Mouse (Mus musculus): ENCODE measurements around the gene Rtp4. TPM values are rescaled to one million over a fixed set of nuclear protein-coding genes. Genes with fewer than 3 reads are reported as not detected.

The Rtp4 gene
- 2.8 and 3.9 TPM in 2 replicates for polyA plus RNA-seq (2014; fragmentation: Nextera tagmentation; extraction: Ambion mirVana)

- ATAC-seq (replicated peaks; ENCODE audit: insufficient number of reproducible peaks, low FRiP score, low TSS enrichment): peak; percentile 49; the same call in 1 of the 2 replicates
- no peaks in the 10 kb centered on the region for H3K36me3 ChIP-seq (ENCODE audit: control insufficient read depth, insufficient read depth, low read length)
- peak within 1 kb of the TSS; percentile 76 for H3K4me2 ChIP-seq
- peak within 1 kb of the TSS; percentile 65 for H3K27ac ChIP-seq (ENCODE audit: low read depth, low read length)
- no peaks in the 10 kb centered on the region for H3K9me3 ChIP-seq (replicated peaks; ENCODE audit: control insufficient read depth, low read length)
- 0% methylated on average over 12 of the region's 12 CpGs for WGBS (ENCODE audit: insufficient replicate concordance)
- H3K4me3 ChIP-seq (ENCODE audit: low read depth, low read length): peak within 1 kb of the TSS; percentile 43
- H3K9ac ChIP-seq (ENCODE audit: low read depth, low read length): peak within 1 kb of the TSS; percentile 69
- peaks cover 3% of the 10 kb centered on the region; the same call in 1 of the 2 replicates for H3K27me3 ChIP-seq (ENCODE audit: control insufficient read depth, insufficient read depth, low read length)
- H3K4me1 ChIP-seq (ENCODE audit: control insufficient read depth, insufficient read depth, low read length): peaks cover 24% of the 10 kb centered on the region
Measured at GRCm38 (mm10) chr16:23520235-23520871, at the start of gene Rtp4, which contains the start of gene Masp1. Gene Rtp4, plus strand, starts transcription at chr16:23520291. Gene Masp1, minus strand, starts transcription at chr16:23520815.

- no peaks in the 10 kb centered on the region for H3K4me1 ChIP-seq (ENCODE audit: control insufficient read depth, insufficient read depth, low read length)
- 69% methylated on average over 6 of the region's 6 CpGs for WGBS (ENCODE audit: insufficient replicate concordance)
- no peak overlapping the region for H3K4me2 ChIP-seq
- no peak overlapping the region for H3K27ac ChIP-seq (ENCODE audit: low read depth, low read length)
- H3K4me3 ChIP-seq (ENCODE audit: low read depth, low read length): no peak overlapping the region
- no peak overlapping the region for H3K9ac ChIP-seq (ENCODE audit: low read depth, low read length)
- no peaks in the 10 kb centered on the region for H3K9me3 ChIP-seq (replicated peaks; ENCODE audit: control insufficient read depth, low read length)
- ATAC-seq (replicated peaks; ENCODE audit: insufficient number of reproducible peaks, low FRiP score, low TSS enrichment): no peak
- no peaks in the 10 kb centered on the region for H3K27me3 ChIP-seq (ENCODE audit: control insufficient read depth, insufficient read depth, low read length)
- H3K36me3 ChIP-seq (ENCODE audit: control insufficient read depth, insufficient read depth, low read length): no peaks in the 10 kb centered on the region
Measured at GRCm38 (mm10) chr16:23471551-23471950, 48.5 kb upstream of the Rtp4 start.

GRCm38 (mm10) chr16:23472046-23472445 lies 48.0 kb upstream of the Rtp4 start:
- no peaks in the 10 kb centered on the region for H3K9me3 ChIP-seq (replicated peaks; ENCODE audit: control insufficient read depth, low read length)
- H3K27me3 ChIP-seq (ENCODE audit: control insufficient read depth, insufficient read depth, low read length): no peaks in the 10 kb centered on the region
- H3K4me1 ChIP-seq (ENCODE audit: control insufficient read depth, insufficient read depth, low read length): no peaks in the 10 kb centered on the region
- H3K9ac ChIP-seq (ENCODE audit: low read depth, low read length): no peak overlapping the region
- H3K27ac ChIP-seq (ENCODE audit: low read depth, low read length): no peak overlapping the region
- no peak overlapping the region for H3K4me3 ChIP-seq (ENCODE audit: low read depth, low read length)
- no peak for ATAC-seq (replicated peaks; ENCODE audit: insufficient number of reproducible peaks, low FRiP score, low TSS enrichment)
- WGBS (ENCODE audit: insufficient replicate concordance): 67% methylated on average over 3 of the region's 3 CpGs
- H3K36me3 ChIP-seq (ENCODE audit: control insufficient read depth, insufficient read depth, low read length): no peaks in the 10 kb centered on the region
- no peak overlapping the region for H3K4me2 ChIP-seq

GRCm38 (mm10) chr16:23475651-23476050 lies 44.4 kb upstream of the Rtp4 start:
- H3K9ac ChIP-seq (ENCODE audit: low read depth, low read length): no peak overlapping the region
- H3K27ac ChIP-seq (ENCODE audit: low read depth, low read length): no peak overlapping the region
- no peak for ATAC-seq (replicated peaks; ENCODE audit: insufficient number of reproducible peaks, low FRiP score, low TSS enrichment)
- no peak overlapping the region for H3K4me2 ChIP-seq
- no peaks in the 10 kb centered on the region for H3K27me3 ChIP-seq (ENCODE audit: control insufficient read depth, insufficient read depth, low read length)
- H3K9me3 ChIP-seq (replicated peaks; ENCODE audit: control insufficient read depth, low read length): no peaks in the 10 kb centered on the region
- no peaks in the 10 kb centered on the region for H3K4me1 ChIP-seq (ENCODE audit: control insufficient read depth, insufficient read depth, low read length)
- no peak overlapping the region for H3K4me3 ChIP-seq (ENCODE audit: low read depth, low read length)
- 78% methylated on average over 4 of the region's 4 CpGs for WGBS (ENCODE audit: insufficient replicate concordance)
- H3K36me3 ChIP-seq (ENCODE audit: control insufficient read depth, insufficient read depth, low read length): no peaks in the 10 kb centered on the region

GRCm38 (mm10) chr16:23476598-23476997 lies 43.5 kb upstream of the Rtp4 start:
- H3K4me2 ChIP-seq: no peak overlapping the region
- ATAC-seq (replicated peaks; ENCODE audit: insufficient number of reproducible peaks, low FRiP score, low TSS enrichment): no peak
- H3K4me3 ChIP-seq (ENCODE audit: low read depth, low read length): no peak overlapping the region
- no peaks in the 10 kb centered on the region for H3K9me3 ChIP-seq (replicated peaks; ENCODE audit: control insufficient read depth, low read length)
- no peaks in the 10 kb centered on the region for H3K36me3 ChIP-seq (ENCODE audit: control insufficient read depth, insufficient read depth, low read length)
- no peak overlapping the region for H3K27ac ChIP-seq (ENCODE audit: low read depth, low read length)
- no peaks in the 10 kb centered on the region for H3K27me3 ChIP-seq (ENCODE audit: control insufficient read depth, insufficient read depth, low read length)
- no peaks in the 10 kb centered on the region for H3K4me1 ChIP-seq (ENCODE audit: control insufficient read depth, insufficient read depth, low read length)
- no peak overlapping the region for H3K9ac ChIP-seq (ENCODE audit: low read depth, low read length)

GRCm38 (mm10) chr16:23479872-23480603 lies 40.1 kb upstream of the Rtp4 start:
- no peak for ATAC-seq (replicated peaks; ENCODE audit: insufficient number of reproducible peaks, low FRiP score, low TSS enrichment)
- 70% methylated on average over 7 of the region's 7 CpGs for WGBS (ENCODE audit: insufficient replicate concordance)

GRCm38 (mm10) chr16:23482218-23482617 lies 37.9 kb upstream of the Rtp4 start:
- H3K4me3 ChIP-seq (ENCODE audit: low read depth, low read length): no peak overlapping the region
- no peak overlapping the region for H3K27ac ChIP-seq (ENCODE audit: low read depth, low read length)
- no peaks in the 10 kb centered on the region for H3K4me1 ChIP-seq (ENCODE audit: control insufficient read depth, insufficient read depth, low read length)
- 83% methylated on average over 3 of the region's 3 CpGs for WGBS (ENCODE audit: insufficient replicate concordance)
- no peak for ATAC-seq (replicated peaks; ENCODE audit: insufficient number of reproducible peaks, low FRiP score, low TSS enrichment)
- no peak overlapping the region for H3K9ac ChIP-seq (ENCODE audit: low read depth, low read length)
- H3K4me2 ChIP-seq: no peak overlapping the region
- H3K9me3 ChIP-seq (replicated peaks; ENCODE audit: control insufficient read depth, low read length): no peaks in the 10 kb centered on the region
- 0 out of 2 replicates have a peak, but pooled peaks cover 3% of the 10 kb centered on the region for H3K27me3 ChIP-seq (ENCODE audit: control insufficient read depth, insufficient read depth, low read length)
- H3K36me3 ChIP-seq (ENCODE audit: control insufficient read depth, insufficient read depth, low read length): no peaks in the 10 kb centered on the region

More at GRCm38 (mm10) chr16:23479872-23480603, 40.1 kb upstream of the Rtp4 start:
- Histone ChIP-seq H3K9me3 (replicated peaks; ENCODE audit: control insufficient read depth, low read length) (no peaks in the 10 kb centered on the region), H3K9ac (ENCODE audit: low read depth, low read length) (no peak overlapping the region), H3K27me3 (ENCODE audit: control insufficient read depth, insufficient read depth, low read length) (0 out of 2 replicates have a peak, but pooled peaks cover 3% of the 10 kb centered on the region), H3K4me3 (ENCODE audit: low read depth, low read length) (no peak overlapping the region), H3K36me3 (ENCODE audit: control insufficient read depth, insufficient read depth, low read length) (no peaks in the 10 kb centered on the region), H3K4me1 (ENCODE audit: control insufficient read depth, insufficient read depth, low read length) (no peaks in the 10 kb centered on the region), H3K27ac (ENCODE audit: low read depth, low read length) (no peak overlapping the region), H3K4me2 (no peak overlapping the region)

- Histone ChIP-seq H3K27me3 (ENCODE audit: control insufficient read depth, insufficient read depth, low read length) (0 out of 2 replicates have a peak, but pooled peaks cover 3% of the 10 kb centered on the region), H3K9me3 (replicated peaks; ENCODE audit: control insufficient read depth, low read length) (no peaks in the 10 kb centered on the region), H3K9ac (ENCODE audit: low read depth, low read length) (no peak overlapping the region), H3K27ac (ENCODE audit: low read depth, low read length) (no peak overlapping the region), H3K4me2 (no peak overlapping the region), H3K36me3 (ENCODE audit: control insufficient read depth, insufficient read depth, low read length) (no peaks in the 10 kb centered on the region), H3K4me1 (ENCODE audit: control insufficient read depth, insufficient read depth, low read length) (no peaks in the 10 kb centered on the region), H3K4me3 (ENCODE audit: low read depth, low read length) (no peak overlapping the region)
- 91% methylated on average over 12 of the region's 12 CpGs for WGBS (ENCODE audit: insufficient replicate concordance)
- no peak for ATAC-seq (replicated peaks; ENCODE audit: insufficient number of reproducible peaks, low FRiP score, low TSS enrichment)
Measured at GRCm38 (mm10) chr16:23482846-23483245, 37.2 kb upstream of the Rtp4 start.

All from heart, embryonic 11.5 days (tissue).